Mouse (Mus musculus) myocyte (in vitro differentiated cells): ENCODE measurements at regions not wholly inside any gene's neighbourhood (a gene's known extent, or its start where the extent isn't known, plus 50 kb on each side); places are given as distances from the start of the nearest gene placed in this dataset.

Experiments used
- H3K27me3 ChIP-seq: one replicate; pipeline ENCODE4 v1.6.1; 2011; ENCODE audit not compliant: control insufficient read depth, insufficient read depth, insufficient read length
- H3K36me3 ChIP-seq: one replicate; pipeline ENCODE4 v1.6.1; 2011; ENCODE audit not compliant: control insufficient read depth, insufficient read depth
- H3K4me2 ChIP-seq: one replicate; pipeline ENCODE4 v1.6.1; 2011; ENCODE audit warnings: low read depth, control low read depth
- H3K4me3 ChIP-seq: one replicate; pipeline ENCODE4 v1.5.1; 2011; ENCODE audit warnings: mild to moderate bottlenecking, control low read depth, moderate library complexity
- H3K79me2 ChIP-seq: one replicate; pipeline ENCODE4 v1.6.1; 2011; ENCODE audit not compliant: control insufficient read depth, insufficient read depth
- H3ac ChIP-seq: one replicate; pipeline ENCODE4 v1.6.1; 2011; ENCODE audit not compliant: control insufficient read depth, insufficient read length
- CEBPB ChIP-seq: IDR thresholded peaks from 2 replicates; pipeline ENCODE4 v1.6.1; 2011; ENCODE audit warnings: mild to moderate bottlenecking, moderate library complexity; ENCODE audit not compliant: poor library complexity, insufficient read depth, severe bottlenecking
- E2F4 ChIP-seq: IDR thresholded peaks from one replicate; pipeline ENCODE4 v1.6.1; 2011; ENCODE audit warnings: mild to moderate bottlenecking, control low read depth, moderate library complexity; ENCODE audit not compliant: insufficient read depth
- MAX ChIP-seq: IDR thresholded peaks from one replicate; pipeline ENCODE4 v1.6.1; 2011; ENCODE audit warnings: low read depth, mild to moderate bottlenecking, control low read depth
- MYOD1 ChIP-seq, 3 experiments: IDR thresholded peaks; one replicate each; pipeline ENCODE4 v1.6.1; 2011; ENCODE audit warnings: control low read depth in 2 of 3, low read depth in 2 of 3, mild to moderate bottlenecking in 2 of 3, moderate library complexity in 1 of 3; ENCODE audit not compliant: insufficient read length in 2 of 3, control insufficient read depth in 1 of 3
- MYOG ChIP-seq, 3 experiments: IDR thresholded peaks; one replicate each; pipeline ENCODE4 v1.6.1; 2011; ENCODE audit warnings: control low read depth in 2 of 3, low read depth in 2 of 3, mild to moderate bottlenecking in 2 of 3; ENCODE audit not compliant: insufficient read length in 2 of 3, control insufficient read depth in 1 of 3, insufficient read depth in 1 of 3
- POLR2A ChIP-seq: IDR thresholded peaks from one replicate; pipeline ENCODE4 v1.6.1; 2011; ENCODE audit warnings: low read depth, mild to moderate bottlenecking, control low read depth, moderate library complexity; ENCODE audit not compliant: insufficient read length
- POLR2AphosphoS2 ChIP-seq: IDR thresholded peaks from one replicate; pipeline ENCODE4 v1.6.1; 2011; ENCODE audit warnings: low read depth, control low read depth; ENCODE audit not compliant: insufficient read length
- REST ChIP-seq: IDR thresholded peaks from one replicate; pipeline ENCODE4 v1.6.1; 2011; ENCODE audit warnings: mild to moderate bottlenecking, control low read depth, moderate library complexity; ENCODE audit not compliant: insufficient read depth, insufficient read length
- SRF ChIP-seq: IDR thresholded peaks from one replicate; pipeline ENCODE4 v1.6.1; 2011; ENCODE audit warnings: low read depth; ENCODE audit not compliant: control insufficient read depth, insufficient read length
- TCF12 ChIP-seq: IDR thresholded peaks from one replicate; pipeline ENCODE4 v1.6.1; 2011; ENCODE audit warnings: mild to moderate bottlenecking, control low read depth; ENCODE audit not compliant: poor library complexity, insufficient read depth, severe bottlenecking
- TCF3 ChIP-seq: IDR thresholded peaks from one replicate; pipeline ENCODE4 v1.6.1; 2011; ENCODE audit warnings: low read depth, control low read depth; ENCODE audit not compliant: insufficient read length
- USF1 ChIP-seq: IDR thresholded peaks from one replicate; pipeline ENCODE4 v1.6.1; 2011; ENCODE audit warnings: low read depth, mild to moderate bottlenecking, control low read depth, moderate library complexity

GRCm38 (mm10) chr17:15145191-15145968, 104.0 kb upstream of the Gm3448 start:
- H3K36me3 ChIP-seq = no peaks in the 10 kb centered on the region
- H3K4me2 ChIP-seq = no peak overlapping the region
- H3K27me3 ChIP-seq = peaks cover 10% of the 10 kb centered on the region
- no peak overlapping the region for H3ac ChIP-seq
- H3K4me3 ChIP-seq = no peak overlapping the region
- no peak for TF ChIP-seq CEBPB
- H3K79me2 ChIP-seq = no peaks in the 10 kb centered on the region

- Histone ChIP-seq H3K36me3 (no peaks in the 10 kb centered on the region), H3ac (no peak overlapping the region), H3K79me2 (no peaks in the 10 kb centered on the region), H3K27me3 (peaks cover 1% of the 10 kb centered on the region), H3K4me3 (no peak overlapping the region), H3K4me2 (no peak overlapping the region)
- no peak for TF ChIP-seq CEBPB
- TF ChIP-seq SRF = no peak
- no peak for TF ChIP-seq MYOD1 (IDR thresholded peaks at IDR 0.05; ENCODE audit: control insufficient read depth in 1 of 3, insufficient read length in 2 of 3, low read depth in 2 of 3)
- no peak for TF ChIP-seq MYOG (IDR thresholded peaks at IDR 0.05; ENCODE audit: control insufficient read depth in 1 of 3, insufficient read depth in 1 of 3, insufficient read length in 2 of 3, low read depth in 2 of 3)
- no peak for TF ChIP-seq POLR2A
- TF ChIP-seq USF1 = no peak
- TF ChIP-seq TCF12 = no peak
- TF ChIP-seq POLR2AphosphoS2 = no peak
- TF ChIP-seq TCF3 = no peak
- TF ChIP-seq MAX = no peak
- TF ChIP-seq E2F4 = no peak
- TF ChIP-seq REST = no peak
These were observed 99.1 kb upstream of the Gm3448 start for GRCm38 (mm10) chr17:15140391-15140790.
